Mouse (Mus musculus) C2C12 (cell line): ENCODE measurements around the gene Ndc1. TPM values are rescaled to one million over a fixed set of nuclear protein-coding genes. Genes with fewer than 3 reads are reported as not detected.
A peak's percentile ranks its signal among the peaks of the same experiment; 100 is the strongest.
"Not testable (repeated sequence)": the region's sequence is repeated elsewhere in the genome, so short reads cannot be mapped to it uniquely, and the experiment has no call there.

Experiments used
- H3K27me3 ChIP-seq: one replicate; pipeline ENCODE4 v1.6.1; 2011; ENCODE audit not compliant: control insufficient read depth, insufficient read depth, insufficient read length
- H3K36me3 ChIP-seq: one replicate; pipeline ENCODE4 v1.6.1; 2011; ENCODE audit not compliant: control insufficient read depth, insufficient read depth
- H3K4me3 ChIP-seq: one replicate; pipeline ENCODE4 v1.5.1; 2011; ENCODE audit warnings: mild to moderate bottlenecking, control low read depth; ENCODE audit not compliant: poor library complexity, insufficient read depth, severe bottlenecking
- H3K79me2 ChIP-seq: one replicate; pipeline ENCODE4 v1.6.1; 2011; ENCODE audit not compliant: control insufficient read depth, insufficient read depth
- H3K79me3 ChIP-seq: one replicate; pipeline ENCODE4 v1.6.1; 2011; ENCODE audit warnings: low read depth, control low read depth
- H3ac ChIP-seq: one replicate; pipeline ENCODE3; 2011; ENCODE audit warnings: low read depth; ENCODE audit not compliant: control insufficient read depth, insufficient read length
- CEBPB ChIP-seq: IDR thresholded peaks from one replicate; pipeline ENCODE4 v1.6.1; 2011; ENCODE audit warnings: low read depth, mild to moderate bottlenecking, control low read depth, moderate library complexity
- CTCF ChIP-seq: IDR thresholded peaks from one replicate; pipeline ENCODE4 v1.5.1; 2011; ENCODE audit not compliant: control insufficient read depth, insufficient read depth, insufficient read length
- FOSL1 ChIP-seq: IDR thresholded peaks from one replicate; pipeline ENCODE4 v1.8.0; 2011; ENCODE audit warnings: mild to moderate bottlenecking, low read length; ENCODE audit not compliant: poor library complexity, insufficient read depth, severe bottlenecking
- MAX ChIP-seq: IDR thresholded peaks from one replicate; pipeline ENCODE4 v1.6.1; 2011; ENCODE audit warnings: mild to moderate bottlenecking, control low read depth
- MYOD1 ChIP-seq: IDR thresholded peaks from one replicate; pipeline ENCODE4 v1.6.1; 2011; ENCODE audit warnings: low read depth; ENCODE audit not compliant: control insufficient read depth, insufficient read length
- MYOG ChIP-seq: IDR thresholded peaks from one replicate; pipeline ENCODE4 v1.6.1; 2011; ENCODE audit not compliant: control insufficient read depth, insufficient read length; ENCODE audit errors: extremely low read depth
- USF1 ChIP-seq: IDR thresholded peaks from one replicate; pipeline ENCODE4 v1.6.1; 2011; ENCODE audit warnings: low read depth, mild to moderate bottlenecking, control low read depth, moderate library complexity
- polyA plus RNA-seq: library from polyadenylated mRNA; unstranded; fragments of >200 nt; fragmentation: generic; extraction: Trizol; gene quantifications from one replicate; pipeline ENCODE4 v1.2.1, GENCODE M21; 2012; ENCODE audit warnings: missing spikeins

The Ndc1 gene
- polyA plus RNA-seq, 1 experiment = 22.8 TPM

- TF ChIP-seq CTCF (peak; percentile 46), MAX (no peak)
- H3K36me3 ChIP-seq = no peaks in the 10 kb centered on the region
These were observed 18.1 kb upstream of the Ndc1 start for GRCm38 (mm10) chr4:107349311-107350008.

GRCm38 (mm10) chr4:107351368-107351767, 16.2 kb upstream of the Ndc1 start:
- Histone ChIP-seq H3K79me3 (no peaks in the 10 kb centered on the region), H3K79me2 (no peaks in the 10 kb centered on the region), H3ac (no peak overlapping the region), H3K27me3 (no peaks in the 10 kb centered on the region), H3K4me3 (no peak overlapping the region), H3K36me3 (no peaks in the 10 kb centered on the region)
- TF ChIP-seq MYOG = no peak
- no peak for TF ChIP-seq CEBPB
- no peak for TF ChIP-seq FOSL1
- TF ChIP-seq USF1 = no peak
- TF ChIP-seq CTCF = no peak
- no peak for TF ChIP-seq MYOD1
- TF ChIP-seq MAX = no peak

More at GRCm38 (mm10) chr4:107349311-107350008, 18.1 kb upstream of the Ndc1 start:
- no peak overlapping the region for H3K4me3 ChIP-seq
- H3K27me3 ChIP-seq = no peaks in the 10 kb centered on the region
- H3K79me3 ChIP-seq = no peaks in the 10 kb centered on the region
- H3ac ChIP-seq = no peak overlapping the region
- H3K79me2 ChIP-seq = no peaks in the 10 kb centered on the region

GRCm38 (mm10) chr4:107353612-107354011, 14.0 kb upstream of the Ndc1 start:
- Histone ChIP-seq H3K79me2 (no peaks in the 10 kb centered on the region), H3K79me3 (no peaks in the 10 kb centered on the region), H3ac (no peak overlapping the region), H3K27me3 (no peaks in the 10 kb centered on the region), H3K4me3 (no peak overlapping the region), H3K36me3 (no peaks in the 10 kb centered on the region)
- TF ChIP-seq MYOD1 (no peak), CEBPB (no peak), USF1 (no peak), CTCF (no peak), FOSL1 (no peak), MYOG (no peak), MAX (no peak)

DNA sequence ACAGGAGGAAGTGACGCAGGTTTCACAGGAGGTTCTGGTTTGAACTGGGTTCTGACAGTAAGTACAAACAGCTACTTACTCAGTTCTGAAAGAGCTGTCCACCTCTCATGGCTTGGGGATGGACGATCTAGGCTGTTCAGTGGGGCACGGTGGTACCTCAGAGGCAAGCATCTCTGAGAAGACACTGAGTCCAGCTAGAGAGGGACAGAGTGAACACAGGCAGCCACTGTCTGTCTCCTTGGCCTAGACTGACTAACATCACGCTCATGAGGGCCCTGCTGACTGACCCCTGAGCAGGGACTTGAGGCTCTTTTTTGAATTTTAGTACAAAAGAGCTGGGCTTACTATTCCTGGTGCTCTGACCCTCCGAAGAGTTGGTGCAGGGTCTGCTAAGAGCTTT, 13.5 kb upstream of the Ndc1 start:
- Histone ChIP-seq H3K79me3 (no peaks in the 10 kb centered on the region), H3K36me3 (no peaks in the 10 kb centered on the region), H3K27me3 (no peaks in the 10 kb centered on the region), H3K79me2 (no peaks in the 10 kb centered on the region), H3ac (no peak overlapping the region), H3K4me3 (no peak overlapping the region)
- TF ChIP-seq MYOD1 = no peak

- H3K4me3 ChIP-seq = no peak overlapping the region
- no peak overlapping the region for H3ac ChIP-seq
- H3K36me3 ChIP-seq = no peaks in the 10 kb centered on the region
- no peaks in the 10 kb centered on the region for H3K27me3 ChIP-seq
- no peak for TF ChIP-seq MAX
- no peak for TF ChIP-seq FOSL1
- TF ChIP-seq CEBPB = no peak
- TF ChIP-seq CTCF = no peak
- TF ChIP-seq USF1 = no peak
- no peak for TF ChIP-seq MYOG
- no peak for TF ChIP-seq MYOD1
- no peaks in the 10 kb centered on the region for H3K79me2 ChIP-seq
- H3K79me3 ChIP-seq = no peaks in the 10 kb centered on the region
These were observed 13.0 kb upstream of the Ndc1 start for GRCm38 (mm10) chr4:107354543-107354942.

DNA sequence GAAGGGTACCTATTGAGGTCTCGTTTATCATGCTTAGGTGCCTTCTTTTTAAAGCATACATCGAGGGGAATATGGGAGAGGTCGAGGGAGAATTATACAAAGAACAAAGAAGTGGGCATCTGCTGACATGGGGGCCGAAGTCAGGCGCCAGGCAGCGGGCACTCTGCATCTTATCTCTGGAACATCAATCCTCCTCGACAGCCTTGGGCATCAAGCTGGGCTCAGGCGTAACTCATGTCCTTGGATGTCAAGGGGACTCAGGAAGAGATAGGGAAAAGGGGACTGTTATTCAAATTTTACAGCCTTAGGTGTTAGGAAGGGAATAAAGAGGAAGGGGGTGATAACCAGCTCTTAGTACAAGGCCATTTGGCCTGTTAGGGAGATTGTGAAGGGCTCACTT, 10.4 kb upstream of the Ndc1 start:
- H3ac ChIP-seq, H3K79me3 ChIP-seq, H3K79me2 ChIP-seq, H3K36me3 ChIP-seq, H3K4me3 ChIP-seq, H3K27me3 ChIP-seq: not testable (repeated sequence)
